Mouse (Mus musculus) intestine, embryonic 14.5 days (tissue): ENCODE results near the gene Atp6v1g2. TPM values are rescaled to one million over a fixed set of nuclear protein-coding genes. Genes with fewer than 3 reads are reported as not detected.

ENCODE experiments used
- ATAC-seq: fragments of 200-750 bp; cut with Nextera tagmentation; replicated peaks from 2 replicates; pipeline ENCODE4 v1.8.0; 2017; ENCODE audit warnings: low read depth, moderate number of reproducible peaks, moderate TSS enrichment, moderate library complexity; ENCODE audit not compliant: low FRiP score, low TSS enrichment
- DNase-seq: peaks from one replicate; pipeline ENCODE4 v3.0.0-alpha.2; 2018; ENCODE audit warnings: low spot score
- H3K27ac ChIP-seq: fragments of 300-500 bp; sonication (generic); 2 replicates; pipeline ENCODE4 v1.5.1; 2014; ENCODE audit warnings: low read depth, mild to moderate bottlenecking, control low read depth
- H3K27me3 ChIP-seq: fragments of 300-500 bp; sonication (generic); replicated peaks from 2 replicates; pipeline ENCODE4 v1.6.1; 2014; ENCODE audit warnings: low read length, control low read depth; ENCODE audit not compliant: control insufficient read depth, insufficient read depth
- H3K36me3 ChIP-seq: fragments of 300-500 bp; sonication (generic); 2 replicates; pipeline ENCODE4 v1.6.1; 2014; ENCODE audit warnings: low read length, control low read depth; ENCODE audit not compliant: control insufficient read depth, insufficient read depth
- H3K4me1 ChIP-seq: fragments of 300-500 bp; sonication (generic); replicated peaks from 2 replicates; pipeline ENCODE4 v1.6.1; 2014; ENCODE audit warnings: low read length, control low read depth, mixed read lengths; ENCODE audit not compliant: control insufficient read depth, insufficient read depth
- H3K4me2 ChIP-seq: fragments of 300-500 bp; sonication (generic); 2 replicates; pipeline ENCODE4 v1.6.1; 2014; ENCODE audit warnings: low read length
- H3K4me3 ChIP-seq: fragments of 300-500 bp; sonication (generic); 2 replicates; pipeline ENCODE4 v1.5.1; 2014; ENCODE audit warnings: low read depth, low read length, control low read depth, mixed read lengths
- H3K9ac ChIP-seq: fragments of 300-500 bp; sonication (generic); 2 replicates; pipeline ENCODE4 v1.6.1; 2014; ENCODE audit warnings: mild to moderate bottlenecking, low read length
- H3K9me3 ChIP-seq: fragments of 300-500 bp; sonication (generic); 2 replicates; pipeline ENCODE4 v1.6.1; 2016; ENCODE audit warnings: low read length, control low read depth; ENCODE audit not compliant: control insufficient read depth
- WGBS: fragments of 180-500 bp; shearing (Covaris S2); extraction: QIAGEN DNeasy Blood & Tissue Kit; methylation state at CpG from one replicate; pipeline ENCODE4 v1.1.7; 2014; 5-methylcytosine and 5-hydroxymethylcytosine counted together
- microRNA-seq: library from miRNA; unstranded; fragments of <30 nt; microRNA quantifications from one replicate; pipeline ENCODE4, GENCODE M21; 2016
- polyA plus RNA-seq: library from polyadenylated mRNA; unstranded; fragments of >200 nt; fragmentation: Nextera tagmentation; extraction: Ambion mirVana; gene quantifications from 2 replicates; pipeline ENCODE4 v1.2.1, GENCODE M21; 2014

Atp6v1g2 gene
- polyA plus RNA-seq, 1 experiment from 2014 or later, result 5.8 TPM

- Histone ChIP-seq H3K4me1 (no peaks in the 10 kb centered on the region), H3K27me3 (peaks cover 15% of the 10 kb centered on the region; the same call in 1 of the 2 replicates), H3K4me2 (no peak overlapping the region), H3K4me3 (no peak overlapping the region), H3K9ac (no peak overlapping the region), H3K36me3 (no peaks in the 10 kb centered on the region), H3K9me3 (no peaks in the 10 kb centered on the region), H3K27ac (no peak overlapping the region)
- ATAC-seq, result no peak
- DNase-seq, result no peak
- 13% methylated on average over 13 of the region's 13 CpGs for WGBS
Observed at GRCm38 (mm10) chr17:35276304-35276864, 42.9 kb downstream of the Atp6v1g2 start.

GRCm38 (mm10) chr17:35278049-35278448, 44.6 kb downstream of the Atp6v1g2 start:
- no peak for DNase-seq
- Histone ChIP-seq H3K9me3 (no peaks in the 10 kb centered on the region), H3K9ac (no peak overlapping the region), H3K27ac (no peak overlapping the region), H3K4me3 (no peak overlapping the region), H3K27me3 (peaks cover 15% of the 10 kb centered on the region; the same call in 1 of the 2 replicates), H3K4me2 (no peak overlapping the region), H3K36me3 (no peaks in the 10 kb centered on the region), H3K4me1 (no peaks in the 10 kb centered on the region)
- 84% methylated on average over 8 of the region's 8 CpGs for WGBS
- no peak for ATAC-seq

GRCm38 (mm10) chr17:35278957-35279688, 45.7 kb downstream of the Atp6v1g2 start:
- no peak overlapping the region for H3K4me2 ChIP-seq
- H3K4me1 ChIP-seq, result no peaks in the 10 kb centered on the region
- no peak overlapping the region for H3K27ac ChIP-seq
- no peaks in the 10 kb centered on the region for H3K9me3 ChIP-seq
- no peak overlapping the region for H3K9ac ChIP-seq
- DNase-seq (no peak), ATAC-seq (no peak)
- H3K4me3 ChIP-seq, result no peak overlapping the region
- H3K36me3 ChIP-seq, result no peaks in the 10 kb centered on the region
- H3K27me3 ChIP-seq, result peaks cover 15% of the 10 kb centered on the region; the same call in 1 of the 2 replicates
- 87% methylated on average over 13 of the region's 13 CpGs for WGBS

GRCm38 (mm10) chr17:35280276-35280675, 46.8 kb downstream of the Atp6v1g2 start:
- WGBS, result 71% methylated on average over 3 of the region's 3 CpGs
- Histone ChIP-seq H3K9ac (no peak overlapping the region), H3K36me3 (no peaks in the 10 kb centered on the region), H3K9me3 (no peaks in the 10 kb centered on the region), H3K4me1 (no peaks in the 10 kb centered on the region), H3K4me3 (no peak overlapping the region), H3K27ac (no peak overlapping the region), H3K27me3 (peaks cover 14% of the 10 kb centered on the region; the same call in 1 of the 2 replicates), H3K4me2 (no peak overlapping the region)
- ATAC-seq (no peak), DNase-seq (no peak)

GRCm38 (mm10) chr17:35285431-35285830, 52.0 kb downstream of the Atp6v1g2 start:
- Histone ChIP-seq H3K9me3 (no peaks in the 10 kb centered on the region), H3K4me3 (no peak overlapping the region), H3K9ac (no peak overlapping the region), H3K27ac (no peak overlapping the region), H3K27me3 (no peaks in the 10 kb centered on the region), H3K4me1 (no peaks in the 10 kb centered on the region), H3K36me3 (no peaks in the 10 kb centered on the region), H3K4me2 (no peak overlapping the region)
- DNase-seq (no peak), ATAC-seq (no peak)

Small RNA genes lying within 50 kb of the gene (microRNA-seq; reads per million reads assigned to microRNA genes)
- not detected for gene Mir6973a
- not detected for gene Mir6974
- gene Mir6975, result 2.2 reads per million, percentile 24 among the genes with 10 or more reads in this experiment
- not detected for gene Mir8094

Other genes starting within 250 kb of the Atp6v1g2 start
- gene Vars, start 232.7 kb upstream of the Atp6v1g2 start, polyA plus RNA-seq, result 119 and 133 TPM in 2 replicates
- 0.19 and 0.26 TPM in 2 replicates for gene Vwa7, start 217.1 kb upstream of the Atp6v1g2 start, polyA plus RNA-seq
- 20.7 and 21.5 TPM in 2 replicates for gene Sapcd1, start 205.6 kb upstream of the Atp6v1g2 start, polyA plus RNA-seq
- gene Msh5, start 186.9 kb upstream of the Atp6v1g2 start, polyA plus RNA-seq, result 3.6 and 3.9 TPM in 2 replicates
- 113 and 141 TPM in 2 replicates for gene Clic1, start 183.7 kb upstream of the Atp6v1g2 start, polyA plus RNA-seq
- gene Ddah2, start 174.6 kb upstream of the Atp6v1g2 start, polyA plus RNA-seq, result 278 and 333 TPM in 2 replicates
- gene Ly6g6c, start 168.3 kb upstream of the Atp6v1g2 start, polyA plus RNA-seq, result not detected in 2 replicates
- 0.55 and 0.81 TPM in 2 replicates for gene Mpig6b, start 167.5 kb upstream of the Atp6v1g2 start, polyA plus RNA-seq
- gene Ly6g6e, start 156.8 kb upstream of the Atp6v1g2 start, polyA plus RNA-seq, result 1.3 and 2.8 TPM in 2 replicates
- 5.0 and 6.1 TPM in 2 replicates for gene Ly6g6d, start 155.6 kb upstream of the Atp6v1g2 start, polyA plus RNA-seq
- 0.27 TPM in 1 of 2 replicates, not detected in the other for gene Ly6g6f, start 148.1 kb upstream of the Atp6v1g2 start, polyA plus RNA-seq
- 86.4 and 91.0 TPM in 2 replicates for gene Abhd16a, start 144.4 kb upstream of the Atp6v1g2 start, polyA plus RNA-seq
- gene Ly6g5c, start 125.4 kb upstream of the Atp6v1g2 start, polyA plus RNA-seq, result not detected in 2 replicates
- 0.64 and 0.75 TPM in 2 replicates for gene Ly6g5b, start 118.2 kb upstream of the Atp6v1g2 start, polyA plus RNA-seq
- 19.7 and 24.7 TPM in 2 replicates for gene Gpank1, start 112.2 kb upstream of the Atp6v1g2 start, polyA plus RNA-seq
- 275 and 286 TPM in 2 replicates for gene Csnk2b, start 111.6 kb upstream of the Atp6v1g2 start, polyA plus RNA-seq
- gene D17H6S53E, start 107.3 kb upstream of the Atp6v1g2 start, polyA plus RNA-seq, result 8.4 and 10.8 TPM in 2 replicates
- 0.95 and 1.5 TPM in 2 replicates for gene Apom, start 101.6 kb upstream of the Atp6v1g2 start, polyA plus RNA-seq
- 75.5 and 79.5 TPM in 2 replicates for gene Bag6, start 98.5 kb upstream of the Atp6v1g2 start, polyA plus RNA-seq
- gene Prrc2a, start 68.8 kb upstream of the Atp6v1g2 start, polyA plus RNA-seq, result 186 and 196 TPM in 2 replicates
- 15.4 and 17.5 TPM in 2 replicates for gene Aif1, start 57.6 kb upstream of the Atp6v1g2 start, polyA plus RNA-seq
- 16.9 and 19.1 TPM in 2 replicates for gene Lst1, start 45.2 kb upstream of the Atp6v1g2 start, polyA plus RNA-seq
- gene Ltb, start 39.2 kb upstream of the Atp6v1g2 start, polyA plus RNA-seq, result 1.1 and 1.5 TPM in 2 replicates
- 0.12 and 0.28 TPM in 2 replicates for gene Tnf, start 31.7 kb upstream of the Atp6v1g2 start, polyA plus RNA-seq
- 0.81 and 0.85 TPM in 2 replicates for gene Lta, start 28.3 kb upstream of the Atp6v1g2 start, polyA plus RNA-seq
- 0.39 and 0.88 TPM in 2 replicates for gene Gm16181, start 12.8 kb upstream of the Atp6v1g2 start, polyA plus RNA-seq
- gene Nfkbil1, start 2.1 kb downstream of the Atp6v1g2 start, polyA plus RNA-seq, result 3.1 and 4.3 TPM in 2 replicates
- gene Ddx39b, start 8.1 kb downstream of the Atp6v1g2 start, polyA plus RNA-seq, result 458 and 500 TPM in 2 replicates
- 102 and 108 TPM in 2 replicates for gene H2-D1, start 29.1 kb downstream of the Atp6v1g2 start, polyA plus RNA-seq
- gene H2-Q1, start 86.7 kb downstream of the Atp6v1g2 start, polyA plus RNA-seq, result 1.2 and 1.6 TPM in 2 replicates
- 37.3 and 39.1 TPM in 2 replicates for gene H2-Q2, start 108.6 kb downstream of the Atp6v1g2 start, polyA plus RNA-seq
- 2.5 and 4.4 TPM in 2 replicates for gene H2-Q4, start 146.0 kb downstream of the Atp6v1g2 start, polyA plus RNA-seq
- gene H2-Q6, start 191.2 kb downstream of the Atp6v1g2 start, polyA plus RNA-seq, result 2.0 and 2.1 TPM in 2 replicates
- gene H2-Q7, start 205.5 kb downstream of the Atp6v1g2 start, polyA plus RNA-seq, result 8.1 and 9.0 TPM in 2 replicates
- gene H2-Q10, start 236.4 kb downstream of the Atp6v1g2 start, polyA plus RNA-seq, result 6.3 and 10.0 TPM in 2 replicates